Mouse (Mus musculus) cerebellum, postnatal 10 days (tissue): ENCODE data around the gene 1500015O10Rik.

Source experiments
- DNase-seq, 2 experiments: peaks; one replicate each; pipeline ENCODE4 v3.0.0; 2021; ENCODE audit warnings: mixed read lengths in 2 of 2

The 1500015O10Rik gene

DNA sequence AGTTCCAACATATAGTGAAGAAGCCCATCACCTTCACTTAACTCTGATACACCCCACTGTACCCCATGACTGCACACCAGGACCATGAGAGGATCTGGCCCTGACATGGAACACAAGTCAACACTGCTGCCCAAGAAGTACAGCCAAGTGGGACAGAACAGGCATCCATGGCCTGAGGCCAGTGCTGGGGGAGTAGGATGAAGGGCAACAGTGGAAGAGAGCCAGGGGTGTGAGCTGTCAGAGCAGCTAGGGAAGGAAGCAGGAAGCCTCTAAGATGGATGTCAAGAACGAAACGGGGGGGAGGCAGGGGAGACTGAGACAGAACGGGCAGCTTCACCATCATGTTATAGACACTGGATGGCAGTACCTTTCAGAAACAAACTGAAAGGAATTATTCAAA, 45.7 kb downstream of the 1500015O10Rik start:
- peak; percentile 69 to 81 for DNase-seq

DNA sequence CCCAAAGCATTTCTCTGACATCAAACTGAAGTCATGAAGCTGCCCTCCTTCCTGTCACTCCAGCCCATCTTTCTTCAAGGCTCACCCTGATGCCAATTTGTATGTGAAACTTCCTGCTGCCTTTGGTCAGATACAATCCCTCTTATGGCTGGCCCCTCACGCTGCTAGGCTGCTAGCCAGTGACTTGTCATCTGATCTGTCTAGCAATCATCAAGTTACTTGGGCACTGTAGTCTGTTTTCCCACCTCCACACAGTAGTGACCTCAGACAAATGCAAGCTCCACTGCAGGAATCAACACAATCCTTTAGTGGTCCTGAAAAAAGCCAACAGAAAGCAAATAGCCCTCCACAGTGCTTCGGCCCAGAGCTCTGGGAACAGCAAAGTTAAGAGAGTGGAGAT, 50.8 kb downstream of the 1500015O10Rik start:
- no peak for DNase-seq

DNA sequence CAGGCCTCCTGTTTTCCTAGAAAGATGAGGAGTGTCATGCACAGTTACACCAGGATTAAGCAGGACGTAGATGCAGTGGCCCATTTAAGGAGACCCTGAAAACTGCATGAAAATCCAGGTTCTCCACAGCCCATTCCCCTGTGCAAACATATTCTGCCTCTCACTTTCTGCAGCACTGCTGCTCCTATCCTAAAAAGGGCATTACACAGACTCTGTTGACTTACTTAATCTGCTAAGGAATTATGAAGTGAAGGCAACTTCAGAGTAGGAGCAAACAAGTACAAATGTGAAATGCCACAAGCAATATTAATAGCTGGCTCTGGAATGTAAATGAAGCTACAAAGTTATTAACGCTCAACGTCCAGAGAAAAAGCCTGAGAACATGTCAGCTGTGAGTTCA, 51.3 kb downstream of the 1500015O10Rik start:
- DNase-seq, result no peak

DNA sequence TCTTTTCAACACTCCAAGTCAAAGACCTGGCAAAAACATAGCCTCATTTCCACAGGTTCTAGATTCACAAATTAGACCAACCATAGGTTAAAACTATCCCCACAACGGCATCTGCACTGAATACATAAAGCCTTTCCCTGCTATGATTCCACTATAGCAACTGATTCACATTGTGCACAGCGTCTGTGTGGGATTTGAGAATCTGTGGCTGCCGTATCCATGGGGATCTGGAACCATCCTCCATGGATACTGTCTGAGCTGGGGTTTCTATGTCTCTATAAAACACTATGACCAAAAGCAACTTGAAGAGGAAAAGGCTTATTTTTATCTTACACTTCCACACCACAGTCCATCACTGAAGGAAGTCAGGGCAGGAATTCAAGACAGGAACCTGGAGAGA, 52.3 kb downstream of the 1500015O10Rik start:
- no peak for DNase-seq

DNA sequence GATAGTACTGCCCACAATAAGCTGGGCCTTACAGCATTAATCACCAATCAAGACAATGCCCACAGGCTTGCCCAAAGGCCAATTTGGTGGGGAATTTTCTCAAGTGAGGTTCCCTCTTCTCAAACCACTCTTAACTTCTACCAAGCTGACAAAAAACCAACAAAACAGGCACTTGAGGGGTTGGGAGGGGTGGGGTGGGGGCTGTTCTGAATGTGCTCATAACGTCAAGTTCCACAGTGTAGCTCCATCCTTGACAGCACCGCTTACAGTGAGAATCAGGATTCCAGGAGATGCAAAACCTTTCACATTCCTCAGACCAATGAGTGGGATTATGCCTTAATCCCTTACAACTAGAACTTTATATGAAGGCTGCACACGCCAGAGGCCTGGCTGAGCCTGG, 52.8 kb downstream of the 1500015O10Rik start:
- DNase-seq, result no peak

DNA sequence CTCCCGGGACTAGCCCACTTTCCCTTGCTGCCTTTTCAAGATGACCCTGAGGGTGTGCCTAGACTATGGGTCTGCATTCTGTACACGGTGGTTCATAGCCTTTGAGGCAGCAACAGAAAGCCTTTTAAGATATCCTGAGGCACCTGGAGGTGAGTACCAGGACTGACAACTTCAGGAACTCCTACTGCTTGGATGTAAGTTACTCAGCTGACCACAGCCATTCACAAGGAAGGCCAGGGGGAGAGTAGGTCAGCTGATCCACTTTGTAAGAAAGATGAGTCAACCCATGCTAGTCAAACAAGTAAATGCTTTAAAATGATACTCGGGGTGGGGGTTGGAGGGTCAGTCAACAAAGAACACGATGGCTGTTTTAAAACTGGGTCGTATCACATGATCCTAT, 54.9 kb downstream of the 1500015O10Rik start:
- no peak for DNase-seq

DNA sequence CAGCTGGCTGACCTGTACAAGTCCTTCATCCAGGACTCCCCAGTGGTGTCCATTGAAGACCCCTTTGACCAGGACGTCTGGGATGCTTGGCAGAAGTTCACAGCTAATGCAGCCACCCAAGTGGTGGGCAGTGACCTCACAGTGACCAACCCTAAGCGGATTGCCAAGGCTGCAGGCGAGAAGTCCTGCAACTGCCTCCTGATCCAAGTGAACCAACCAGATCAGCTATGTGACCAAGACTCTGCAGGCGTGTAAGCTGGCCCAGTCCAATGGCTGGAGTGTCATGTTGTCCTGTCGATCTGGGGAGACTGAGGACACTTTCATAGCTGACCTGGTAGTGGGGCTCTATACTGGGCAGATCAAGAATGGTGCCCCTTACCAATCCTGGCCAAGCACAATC, 56.3 kb downstream of the 1500015O10Rik start:
- DNase-seq, result no peak

DNA sequence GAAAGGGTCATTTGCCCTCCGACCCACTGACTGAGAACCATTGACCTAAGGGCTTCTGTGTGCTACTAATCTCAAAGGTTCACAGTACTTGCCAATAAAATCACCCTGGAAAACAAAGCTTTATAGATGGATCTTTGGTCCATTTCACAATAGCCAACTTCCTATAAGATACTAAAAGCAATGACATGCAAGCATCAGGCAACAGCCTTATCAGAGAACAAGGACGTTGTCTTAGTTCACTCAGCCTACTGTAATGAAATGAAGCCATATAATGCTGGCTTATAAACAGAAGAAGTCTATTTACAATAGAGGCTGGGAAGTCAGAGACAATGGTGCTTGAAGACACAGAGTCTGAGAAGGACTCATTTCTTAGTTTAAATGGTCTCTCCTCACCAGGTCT, 59.4 kb downstream of the 1500015O10Rik start:
- no peak for DNase-seq
